Mouse (Mus musculus) megakaryocyte, embryonic 14.5 days (primary cell): ENCODE results near the gene Rnf31. TPM values are rescaled to one million over a fixed set of nuclear protein-coding genes. Genes with fewer than 3 reads are reported as not detected.
A peak's percentile ranks its signal among the peaks of the same experiment; 100 is the strongest.

Experiments
- H3K27me3 ChIP-seq: replicated peaks from 2 replicates; pipeline ENCODE3; 2012; ENCODE audit warnings: inconsistent platforms
- H3K36me3 ChIP-seq: replicated peaks from 2 replicates; pipeline ENCODE3; 2012; ENCODE audit warnings: low read length, inconsistent platforms, mixed read lengths
- H3K4me1 ChIP-seq: 2 replicates; pipeline ENCODE4 v1.6.1; 2012; ENCODE audit warnings: inconsistent platforms
- H3K4me3 ChIP-seq: replicated peaks from 2 replicates; pipeline ENCODE3; 2012; ENCODE audit warnings: moderate library complexity, mild to moderate bottlenecking, inconsistent platforms
- H3K9me3 ChIP-seq: 2 replicates; pipeline ENCODE4 v1.6.1; 2012; ENCODE audit warnings: inconsistent platforms
- FLI1 ChIP-seq: IDR thresholded peaks from 2 replicates; pipeline ENCODE4 v1.6.1; 2012; ENCODE audit warnings: low read length, inconsistent platforms, mixed read lengths
- GATA1 ChIP-seq: IDR thresholded peaks from 3 replicates; pipeline ENCODE4 v1.6.1; 2012; ENCODE audit warnings: mixed read lengths, low read length, inconsistent platforms, borderline replicate concordance
- polyA plus RNA-seq: library from polyadenylated mRNA; stranded (reverse); fragments of >175 nt; gene quantifications from 2 replicates; pipeline ENCODE4 v1.2.3, GENCODE M21; 2012; ENCODE audit warnings: low replicate concordance; ENCODE audit not compliant: insufficient read depth

Rnf31 gene
- polyA plus RNA-seq, 1 experiment: 17.1 TPM

DNA sequence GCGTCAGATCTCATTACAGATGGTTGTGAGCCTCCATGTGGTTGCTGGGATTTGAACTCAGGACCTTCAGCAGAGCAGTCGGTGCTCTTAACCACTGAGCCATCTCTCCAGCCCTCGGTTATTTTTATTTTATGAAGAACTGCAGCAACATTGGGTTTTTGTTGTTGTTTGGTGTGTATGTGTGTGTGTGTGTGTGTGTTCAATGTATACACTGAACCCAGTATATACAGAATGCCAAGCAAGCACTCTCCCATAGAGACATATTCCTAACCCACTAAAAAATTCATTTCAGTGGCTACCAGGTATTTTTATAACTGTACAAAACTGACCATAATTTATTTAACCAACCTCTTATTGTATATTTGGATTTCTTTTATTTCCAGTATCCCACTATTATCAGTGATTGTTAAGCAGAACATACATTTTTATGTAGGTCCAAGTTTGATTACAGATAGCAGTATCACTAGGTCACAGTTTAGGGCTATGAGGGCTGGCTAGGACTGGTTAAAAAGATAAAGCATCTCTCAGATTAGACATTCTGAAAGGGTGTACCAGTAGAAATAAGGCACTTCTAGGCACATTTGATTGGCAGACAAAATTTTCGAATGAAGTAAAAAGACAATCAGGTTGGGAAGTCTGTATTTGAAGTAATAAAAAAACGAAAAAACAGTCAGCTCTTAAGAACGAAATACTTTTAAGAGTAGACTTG, 32.6 kb upstream of the Rnf31 start:
- Histone ChIP-seq H3K4me1 (peaks cover 50% of the 10 kb centered on the region), H3K9me3 (no peaks in the 10 kb centered on the region), H3K27me3 (no peaks in the 10 kb centered on the region), H3K36me3 (peaks cover 26% of the 10 kb centered on the region), H3K4me3 (peak overlapping the region; percentile 97)
- TF ChIP-seq FLI1 (no peak), GATA1 (no peak)

DNA sequence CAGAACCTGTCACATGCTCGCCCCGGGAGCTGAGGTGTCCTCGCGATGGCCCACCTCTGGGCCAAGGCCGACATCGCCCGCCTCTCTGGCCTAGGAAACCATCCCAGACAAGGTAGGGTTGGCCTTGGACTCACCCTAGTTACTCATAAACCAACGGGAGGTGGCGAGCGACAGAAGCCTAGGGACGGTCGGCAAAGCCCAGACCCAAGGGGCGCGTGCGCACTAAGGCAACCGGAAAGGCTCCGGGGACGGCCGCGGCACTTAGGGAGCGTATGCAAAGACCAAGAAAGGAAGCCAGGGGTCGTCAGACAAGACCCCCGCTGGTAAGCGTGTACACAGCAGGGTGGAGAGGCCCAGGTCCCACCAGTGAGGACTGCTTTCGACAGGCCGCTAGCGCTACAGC, 31.7 kb upstream of the Rnf31 start, which contains the start of gene Dcaf11:
TSS of gene Dcaf11 (plus strand) at position 208 of the 403 bp plus-strand sequence.
- TF ChIP-seq FLI1 (peak; percentile 30; the same call in 1 of the 2 replicates), GATA1 (no peak)
- no peaks in the 10 kb centered on the region for H3K9me3 ChIP-seq
- H3K27me3 ChIP-seq: no peaks in the 10 kb centered on the region
- H3K4me3 ChIP-seq: peak within 1 kb of the TSS; percentile 97
- peaks cover 45% of the 10 kb centered on the region for H3K4me1 ChIP-seq
- peaks cover 35% of the 10 kb centered on the region for H3K36me3 ChIP-seq

DNA sequence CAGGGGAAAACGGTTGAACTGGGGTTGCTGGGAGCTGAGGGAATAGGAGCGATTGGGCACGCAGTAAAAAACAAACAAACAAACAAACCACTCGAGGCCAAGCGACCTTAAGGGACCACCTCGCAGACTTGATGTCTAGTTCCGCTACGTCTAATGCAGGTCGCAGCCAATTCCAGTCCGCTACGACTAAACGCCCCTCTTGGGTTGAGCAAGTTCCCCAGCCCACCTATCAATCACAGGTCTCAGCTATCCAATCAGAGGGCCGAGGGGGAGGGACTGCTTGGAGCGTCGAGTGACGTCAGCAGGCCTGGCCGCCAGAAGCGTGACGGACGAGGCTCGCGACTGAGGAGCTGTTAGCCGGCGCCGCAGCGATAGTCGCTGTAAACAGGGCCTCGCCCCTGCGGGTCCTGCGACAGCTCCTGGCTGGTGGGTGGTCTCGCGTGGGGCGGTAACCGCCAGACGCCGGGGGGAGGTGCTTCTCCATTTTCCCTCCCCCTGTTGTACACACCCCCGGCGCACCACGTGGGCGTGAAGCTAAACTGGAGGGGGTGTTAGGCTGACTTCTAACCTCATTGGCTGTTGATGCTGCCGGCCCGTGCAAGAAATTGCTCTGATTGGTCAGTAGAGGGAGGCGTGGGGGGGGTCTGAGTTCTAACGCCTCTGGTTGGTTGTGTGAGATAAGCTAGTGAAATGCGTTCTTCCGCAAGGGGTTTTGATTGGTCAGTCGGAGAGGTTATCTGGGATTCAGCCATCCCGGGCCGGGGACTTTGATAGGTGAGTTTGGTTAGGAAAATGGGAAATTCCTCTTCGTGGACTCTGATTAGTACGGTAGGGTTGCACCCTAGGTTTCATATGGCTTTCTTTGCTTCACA, 31.1 kb upstream of the Rnf31 start, which contains the start of gene A730061H03Rik:
TSS of gene A730061H03Rik (minus strand) at position 205 of the 872 bp plus-strand sequence.
- H3K4me1 ChIP-seq: peaks cover 43% of the 10 kb centered on the region
- peaks cover 42% of the 10 kb centered on the region for H3K36me3 ChIP-seq
- H3K27me3 ChIP-seq: no peaks in the 10 kb centered on the region
- no peaks in the 10 kb centered on the region for H3K9me3 ChIP-seq
- TF ChIP-seq FLI1 (no peak), GATA1 (no peak)
- H3K4me3 ChIP-seq: peak within 1 kb of the TSS; percentile 97

DNA sequence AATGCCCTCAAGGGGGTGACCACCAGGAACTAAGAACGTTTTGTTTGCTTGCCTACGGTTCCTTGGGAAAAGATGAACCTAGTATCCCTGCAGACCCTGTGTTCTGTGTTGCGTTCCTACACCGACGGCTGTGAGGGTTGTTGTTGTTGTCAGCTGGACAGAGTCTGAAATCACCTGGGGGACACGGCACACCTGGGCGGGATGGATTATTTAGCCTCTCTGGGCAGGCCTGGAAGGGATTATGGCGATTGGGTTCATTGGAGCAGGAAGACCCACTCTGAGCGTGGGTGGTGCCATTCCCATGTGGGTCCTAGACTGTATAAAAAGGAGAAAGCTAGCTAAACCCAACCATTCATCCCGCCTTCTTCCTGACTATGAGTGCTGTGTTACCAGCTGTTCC, 29.6 kb upstream of the Rnf31 start:
- H3K27me3 ChIP-seq: no peaks in the 10 kb centered on the region
- TF ChIP-seq GATA1: no peak
- TF ChIP-seq FLI1: no peak
- peaks cover 33% of the 10 kb centered on the region for H3K4me1 ChIP-seq
- H3K4me3 ChIP-seq: peak overlapping the region; percentile 21
- H3K36me3 ChIP-seq: peaks cover 56% of the 10 kb centered on the region
- no peaks in the 10 kb centered on the region for H3K9me3 ChIP-seq

DNA sequence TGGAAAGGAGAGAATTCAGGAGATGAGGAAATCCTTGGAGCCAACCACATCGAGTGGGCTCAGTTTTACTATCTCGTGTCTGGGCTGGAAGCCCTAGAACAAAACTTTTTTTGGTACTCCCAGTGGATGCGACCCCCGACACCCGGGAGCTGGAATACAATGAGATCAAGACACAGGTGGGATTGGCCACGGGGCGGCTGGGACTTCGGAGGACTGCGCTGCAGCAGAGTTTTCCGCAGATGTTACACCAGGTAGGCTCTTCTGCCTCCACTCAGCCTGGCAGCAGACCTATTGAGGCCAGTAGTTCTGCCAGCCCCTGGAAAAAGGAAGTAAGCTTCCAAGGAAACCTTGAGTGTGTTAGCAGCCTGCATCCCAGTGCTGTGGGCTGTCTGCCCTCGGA, 28.3 kb upstream of the Rnf31 start:
- TF ChIP-seq FLI1 (no peak), GATA1 (no peak)
- Histone ChIP-seq H3K4me1 (peaks cover 19% of the 10 kb centered on the region), H3K27me3 (no peaks in the 10 kb centered on the region), H3K36me3 (peaks cover 70% of the 10 kb centered on the region), H3K9me3 (no peaks in the 10 kb centered on the region), H3K4me3 (no peak overlapping the region)

DNA sequence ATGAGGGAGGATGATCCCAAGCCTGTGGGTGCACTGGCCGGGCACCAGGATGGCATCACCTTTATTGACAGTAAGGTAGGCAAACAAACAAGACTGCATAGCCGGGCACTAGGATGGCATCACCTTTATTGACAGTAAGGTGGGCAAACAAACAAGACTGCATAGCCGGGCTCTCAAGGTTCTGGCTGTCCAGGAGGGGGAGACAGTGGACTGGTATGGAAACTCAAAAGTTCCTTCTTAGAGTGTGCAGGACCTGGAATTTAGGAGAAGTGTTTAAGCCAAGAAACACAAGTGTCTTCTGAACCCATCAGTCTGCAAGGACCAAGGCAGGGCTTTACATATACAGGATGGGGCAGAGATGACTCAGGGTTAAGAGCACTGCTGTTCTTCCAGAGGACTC, 25.8 kb upstream of the Rnf31 start:
- H3K36me3 ChIP-seq: peaks cover 91% of the 10 kb centered on the region

DNA sequence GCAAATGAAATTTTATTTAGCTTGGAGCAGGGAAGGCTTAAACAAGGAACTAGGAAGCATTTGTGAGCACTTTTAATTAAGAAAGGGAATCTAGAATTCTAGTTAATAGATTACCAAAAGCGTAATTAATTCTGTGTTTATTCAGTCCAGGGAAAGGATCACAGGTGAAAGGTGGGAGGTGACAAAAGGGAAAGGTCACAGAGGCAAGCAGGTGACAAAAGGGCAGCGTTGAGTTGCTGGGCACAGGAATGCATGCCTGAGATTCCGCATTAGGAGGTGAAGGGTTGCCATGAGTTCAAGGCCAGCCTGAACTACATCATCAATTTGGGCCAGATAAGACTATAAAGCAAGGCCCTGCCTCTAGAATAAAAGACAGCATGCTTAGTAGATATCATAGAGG, 24.0 kb upstream of the Rnf31 start:
- Histone ChIP-seq H3K4me1 (peaks cover 21% of the 10 kb centered on the region), H3K36me3 (peaks cover 80% of the 10 kb centered on the region), H3K4me3 (no peak overlapping the region), H3K9me3 (no peaks in the 10 kb centered on the region), H3K27me3 (no peaks in the 10 kb centered on the region)
- TF ChIP-seq FLI1 (no peak), GATA1 (no peak)

More for the DNA sequence above, 25.8 kb upstream of the Rnf31 start:
- Histone ChIP-seq H3K4me1 (peaks cover 22% of the 10 kb centered on the region), H3K27me3 (no peaks in the 10 kb centered on the region), H3K9me3 (no peaks in the 10 kb centered on the region), H3K4me3 (no peak overlapping the region)
- TF ChIP-seq FLI1 (no peak), GATA1 (no peak)

DNA sequence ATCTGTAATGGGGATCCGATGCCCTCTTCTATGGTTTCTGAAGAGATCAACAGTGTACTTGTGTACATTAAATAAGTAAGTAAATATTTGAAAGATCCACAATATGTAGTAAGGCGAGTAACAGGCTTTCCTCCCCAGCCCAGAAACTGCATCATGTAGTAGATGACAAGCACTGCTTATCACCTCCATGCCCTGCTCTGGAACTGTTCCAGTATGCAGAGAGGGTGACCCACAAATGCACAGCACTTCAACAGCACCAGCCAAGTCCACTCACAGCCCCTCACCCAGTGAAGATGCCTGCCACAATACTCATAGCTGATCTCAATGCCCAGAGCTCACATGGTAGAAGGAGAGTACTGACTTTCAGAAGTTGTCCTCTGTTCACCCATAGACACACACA, 20.9 kb upstream of the Rnf31 start:
- TF ChIP-seq GATA1: no peak
- TF ChIP-seq FLI1: no peak
- Histone ChIP-seq H3K9me3 (no peaks in the 10 kb centered on the region), H3K4me3 (no peak overlapping the region), H3K4me1 (peaks cover 22% of the 10 kb centered on the region), H3K36me3 (peaks cover 49% of the 10 kb centered on the region), H3K27me3 (no peaks in the 10 kb centered on the region)

DNA sequence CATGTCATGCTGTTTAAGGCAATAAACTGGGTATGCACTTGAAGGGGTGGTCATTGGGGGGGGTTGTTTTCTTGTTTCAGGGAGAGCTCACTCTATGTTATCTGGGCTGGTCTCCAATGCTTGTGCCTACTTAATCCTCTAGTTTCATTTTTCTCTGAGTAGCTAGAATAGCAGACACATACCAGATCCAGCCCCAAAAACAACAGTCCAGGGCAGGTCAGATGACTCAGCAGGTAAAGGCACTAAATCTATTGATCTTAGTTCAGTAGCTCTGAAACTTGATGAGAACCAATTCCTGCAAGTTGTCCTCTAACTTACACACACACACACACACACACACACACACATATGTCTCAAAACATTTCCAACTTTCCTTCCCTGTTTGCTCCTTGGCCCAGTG, 19.7 kb upstream of the Rnf31 start:
- H3K9me3 ChIP-seq: no peaks in the 10 kb centered on the region
- H3K27me3 ChIP-seq: no peaks in the 10 kb centered on the region
- H3K4me3 ChIP-seq: no peak overlapping the region
- H3K36me3 ChIP-seq: peaks cover 37% of the 10 kb centered on the region
- TF ChIP-seq GATA1 (no peak), FLI1 (no peak)
- peaks cover 32% of the 10 kb centered on the region for H3K4me1 ChIP-seq

DNA sequence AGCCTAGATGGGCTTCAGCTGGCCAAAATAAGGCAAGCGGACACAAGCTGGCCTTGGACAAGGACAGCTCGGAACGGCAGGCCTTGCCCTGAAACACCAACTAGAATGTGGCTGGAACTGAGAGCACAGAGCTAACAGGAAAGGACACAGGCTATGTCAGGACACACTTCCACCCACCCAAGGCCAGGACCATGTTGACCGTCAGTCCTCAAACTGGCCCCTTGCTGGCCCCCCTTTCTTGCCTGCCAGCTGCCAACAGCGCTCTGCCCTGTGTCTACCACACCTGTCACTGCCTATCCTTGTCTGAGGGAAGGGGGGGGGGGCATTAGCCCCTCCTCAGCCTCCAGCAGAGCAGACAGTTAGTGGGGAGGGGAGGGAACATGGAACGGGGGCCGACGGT, 16.2 kb upstream of the Rnf31 start, which contains the start of gene Fitm1:
TSS of gene Fitm1 (plus strand) at position 316 of the 400 bp plus-strand sequence.
- Histone ChIP-seq H3K4me1 (peaks cover 58% of the 10 kb centered on the region), H3K4me3 (no peak within 1 kb of the TSS)
- no peak for TF ChIP-seq FLI1
- no peak for TF ChIP-seq GATA1

More for the DNA sequence above, 16.2 kb upstream of the Rnf31 start, which contains the start of gene Fitm1:
- Histone ChIP-seq H3K36me3 (peaks cover 14% of the 10 kb centered on the region), H3K9me3 (no peaks in the 10 kb centered on the region), H3K27me3 (no peaks in the 10 kb centered on the region)
